Mouse (Mus musculus) embryonic facial prominence, embryonic 11.5 days (tissue): ENCODE results near the gene Clrn2. TPM values are rescaled to one million over a fixed set of nuclear protein-coding genes. Genes with fewer than 3 reads are reported as not detected.

Experiments
- ATAC-seq: fragments of 200-750 bp; cut with Nextera tagmentation; replicated peaks from 2 replicates; pipeline ENCODE4 v1.8.0; 2017; ENCODE audit warnings: low read depth; ENCODE audit not compliant: insufficient number of reproducible peaks, low FRiP score, low TSS enrichment
- DNase-seq: peaks from one replicate; pipeline ENCODE4 v3.0.0-alpha.2; 2015; ENCODE audit warnings: low spot score
- H3K27ac ChIP-seq: fragments of 300-500 bp; sonication (generic); replicated peaks from 2 replicates; pipeline ENCODE4 v1.5.1; 2014; ENCODE audit warnings: mild to moderate bottlenecking, low read depth, low read length, control low read depth
- H3K27me3 ChIP-seq: fragments of 300-500 bp; sonication (generic); 2 replicates; pipeline ENCODE4 v1.6.1; 2014; ENCODE audit warnings: mild to moderate bottlenecking, low read length, moderate library complexity, mixed read lengths; ENCODE audit not compliant: control insufficient read depth, insufficient read depth
- H3K36me3 ChIP-seq: fragments of 300-500 bp; sonication (generic); replicated peaks from 2 replicates; pipeline ENCODE4 v1.6.1; 2014; ENCODE audit warnings: low read depth, mild to moderate bottlenecking, low read length, moderate library complexity, mixed read lengths; ENCODE audit not compliant: control insufficient read depth, insufficient read depth
- H3K4me1 ChIP-seq: fragments of 300-500 bp; sonication (generic); 2 replicates; pipeline ENCODE4 v1.6.1; 2014; ENCODE audit warnings: low read length, mixed read lengths; ENCODE audit not compliant: control insufficient read depth, insufficient read depth
- H3K4me2 ChIP-seq: fragments of 300-500 bp; sonication (generic); 2 replicates; pipeline ENCODE4 v1.6.1; 2014; ENCODE audit warnings: low read depth, mild to moderate bottlenecking, control low read depth, low read length, moderate library complexity
- H3K4me3 ChIP-seq: fragments of 300-500 bp; sonication (generic); 2 replicates; pipeline ENCODE4 v1.5.1; 2014; ENCODE audit warnings: low read depth, low read length, control low read depth
- H3K9ac ChIP-seq: fragments of 300-500 bp; sonication (generic); replicated peaks from 2 replicates; pipeline ENCODE4 v1.6.1; 2014; ENCODE audit warnings: mild to moderate bottlenecking, control low read depth, low read length
- H3K9me3 ChIP-seq: fragments of 300-500 bp; sonication (generic); replicated peaks from 2 replicates; pipeline ENCODE4 v1.6.1; 2016; ENCODE audit warnings: mild to moderate bottlenecking, low read length, inconsistent platforms, mixed read lengths; ENCODE audit not compliant: control insufficient read depth
- WGBS: fragments of 180-500 bp; shearing (Covaris S2); extraction: QIAGEN DNeasy Blood & Tissue Kit; methylation state at CpG from one replicate; pipeline ENCODE4 v1.1.7; 2014; 5-methylcytosine and 5-hydroxymethylcytosine counted together
- polyA plus RNA-seq: library from polyadenylated mRNA; unstranded; fragments of >200 nt; fragmentation: Nextera tagmentation; extraction: Ambion mirVana; gene quantifications from 2 replicates; pipeline ENCODE4 v1.2.1, GENCODE M21; 2014

The Clrn2 gene
- polyA plus RNA-seq, 1 experiment from 2014 or later = 0.22 TPM

GRCm38 (mm10) chr5:45491776-45492175, 38.2 kb downstream of the Clrn2 start:
- Histone ChIP-seq H3K4me2 (no peak overlapping the region), H3K9me3 (no peaks in the 10 kb centered on the region), H3K27me3 (no peaks in the 10 kb centered on the region), H3K27ac (no peak overlapping the region), H3K36me3 (no peaks in the 10 kb centered on the region), H3K4me1 (no peaks in the 10 kb centered on the region), H3K9ac (no peak overlapping the region), H3K4me3 (no peak overlapping the region)
- DNase-seq (no peak), ATAC-seq (no peak)
- 73% methylated on average over 4 of the region's 4 CpGs for WGBS

- H3K4me3 ChIP-seq = peak within 1 kb of the TSS; percentile 56
- H3K4me2 ChIP-seq = peak within 1 kb of the TSS; percentile 75
- ATAC-seq (peak; percentile 96), DNase-seq (peak; percentile 98)
- no peaks in the 10 kb centered on the region for H3K9me3 ChIP-seq
- no peaks in the 10 kb centered on the region for H3K27me3 ChIP-seq
- no peaks in the 10 kb centered on the region for H3K4me1 ChIP-seq
- peak within 1 kb of the TSS; percentile 69 for H3K9ac ChIP-seq
- peak within 1 kb of the TSS; percentile 29; the same call in 1 of the 2 replicates for H3K27ac ChIP-seq
- no peaks in the 10 kb centered on the region; the same call in 1 of the 2 replicates for H3K36me3 ChIP-seq
- WGBS = under 1% methylated on average over 78 of the region's 78 CpGs
These were observed 39.9 kb downstream of the Clrn2 start, which contains the start of gene Lap3 for GRCm38 (mm10) chr5:45493191-45494092. Gene Lap3 (plus strand): TSS chr5:45493374.

- DNase-seq (no peak), ATAC-seq (peak; percentile 5; the same call in 1 of the 2 replicates)
- Histone ChIP-seq H3K36me3 (no peaks in the 10 kb centered on the region; the same call in 1 of the 2 replicates), H3K9ac (peak overlapping the region; percentile 69), H3K9me3 (no peaks in the 10 kb centered on the region), H3K4me1 (no peaks in the 10 kb centered on the region), H3K4me3 (peak overlapping the region; percentile 56), H3K27me3 (no peaks in the 10 kb centered on the region), H3K4me2 (peak overlapping the region; percentile 75), H3K27ac (no peak overlapping the region)
- WGBS = 69% methylated on average over 9 of the region's 9 CpGs
These were observed 40.7 kb downstream of the Clrn2 start for GRCm38 (mm10) chr5:45494093-45494755.

GRCm38 (mm10) chr5:45495429-45495975, 42.0 kb downstream of the Clrn2 start:
- H3K27ac ChIP-seq = no peak overlapping the region
- no peak overlapping the region for H3K9ac ChIP-seq
- no peak overlapping the region for H3K4me3 ChIP-seq
- H3K4me1 ChIP-seq = no peaks in the 10 kb centered on the region
- H3K9me3 ChIP-seq = no peaks in the 10 kb centered on the region
- ATAC-seq (no peak), DNase-seq (no peak)
- no peaks in the 10 kb centered on the region; the same call in 1 of the 2 replicates for H3K36me3 ChIP-seq
- H3K4me2 ChIP-seq = no peak overlapping the region
- H3K27me3 ChIP-seq = no peaks in the 10 kb centered on the region
- 91% methylated on average over 3 of the region's 3 CpGs for WGBS

- Histone ChIP-seq H3K27me3 (no peaks in the 10 kb centered on the region), H3K36me3 (no peaks in the 10 kb centered on the region; the same call in 1 of the 2 replicates), H3K9ac (no peak overlapping the region), H3K4me2 (no peak overlapping the region), H3K9me3 (no peaks in the 10 kb centered on the region), H3K4me1 (no peaks in the 10 kb centered on the region), H3K4me3 (no peak overlapping the region), H3K27ac (no peak overlapping the region)
- no peak for ATAC-seq
- no peak for DNase-seq
These were observed 42.5 kb downstream of the Clrn2 start for GRCm38 (mm10) chr5:45496042-45496441.

GRCm38 (mm10) chr5:45496479-45496878, 42.9 kb downstream of the Clrn2 start:
- no peak for ATAC-seq
- 97% methylated on average over 4 of the region's 4 CpGs for WGBS
- H3K36me3 ChIP-seq = no peaks in the 10 kb centered on the region; the same call in 1 of the 2 replicates
- H3K27me3 ChIP-seq = no peaks in the 10 kb centered on the region
- no peak overlapping the region for H3K9ac ChIP-seq
- no peaks in the 10 kb centered on the region for H3K4me1 ChIP-seq
- H3K9me3 ChIP-seq = no peaks in the 10 kb centered on the region
- no peak overlapping the region for H3K4me3 ChIP-seq
- H3K27ac ChIP-seq = no peak overlapping the region
- H3K4me2 ChIP-seq = no peak overlapping the region
- DNase-seq = no peak

- Histone ChIP-seq H3K9me3 (no peaks in the 10 kb centered on the region), H3K27ac (no peak overlapping the region), H3K27me3 (no peaks in the 10 kb centered on the region), H3K4me1 (no peaks in the 10 kb centered on the region), H3K4me2 (no peak overlapping the region), H3K4me3 (no peak overlapping the region), H3K36me3 (no peaks in the 10 kb centered on the region; the same call in 1 of the 2 replicates), H3K9ac (no peak overlapping the region)
- no peak for ATAC-seq
- 88% methylated on average over 12 of the region's 12 CpGs for WGBS
- DNase-seq = no peak
These were observed 43.5 kb downstream of the Clrn2 start for GRCm38 (mm10) chr5:45496930-45497550.
